Mouse (Mus musculus): ENCODE data around the gene Ndufb3.
"Not testable (repeated sequence)": the region's sequence is repeated elsewhere in the genome, so short reads cannot be mapped to it uniquely, and the experiment has no call there.

The Ndufb3 gene

GRCm38 (mm10) chr1:58617076-58617475, 30.9 kb downstream of the Ndufb3 start:
- no peak for DNase-seq (ENCODE audit: low read depth)

- DNase-seq (ENCODE audit: low read depth), result peak; percentile 91
Measured at GRCm38 (mm10) chr1:58617978-58618668, 31.9 kb downstream of the Ndufb3 start.

- DNase-seq (ENCODE audit: low read depth), result peak; percentile 53
Measured at GRCm38 (mm10) chr1:58618766-58619165, 32.6 kb downstream of the Ndufb3 start.

GRCm38 (mm10) chr1:58621251-58621650, 35.1 kb downstream of the Ndufb3 start:
- no peak for DNase-seq (ENCODE audit: low read depth)

- DNase-seq (ENCODE audit: low read depth), result no peak
Measured at GRCm38 (mm10) chr1:58621996-58622748, 36.0 kb downstream of the Ndufb3 start.

- not testable (repeated sequence) for DNase-seq (ENCODE audit: low read depth)
Measured at GRCm38 (mm10) chr1:58628847-58629246, 42.7 kb downstream of the Ndufb3 start.

All from 416B (cell line).